Mouse (Mus musculus) c-Kit-negative CD71-positive TER-119-positive erythroid progenitor cells, embryonic 14.5 days (primary cell): ENCODE results near the gene Ifi213.
"Not testable (repeated sequence)": the region's sequence is repeated elsewhere in the genome, so short reads cannot be mapped to it uniquely, and the experiment has no call there.

Experiments used
- DNase-seq: peaks from one replicate; pipeline ENCODE4 v3.0.0-alpha.2; 2013; ENCODE audit warnings: low read depth, low spot score

Gene Ifi213

DNA sequence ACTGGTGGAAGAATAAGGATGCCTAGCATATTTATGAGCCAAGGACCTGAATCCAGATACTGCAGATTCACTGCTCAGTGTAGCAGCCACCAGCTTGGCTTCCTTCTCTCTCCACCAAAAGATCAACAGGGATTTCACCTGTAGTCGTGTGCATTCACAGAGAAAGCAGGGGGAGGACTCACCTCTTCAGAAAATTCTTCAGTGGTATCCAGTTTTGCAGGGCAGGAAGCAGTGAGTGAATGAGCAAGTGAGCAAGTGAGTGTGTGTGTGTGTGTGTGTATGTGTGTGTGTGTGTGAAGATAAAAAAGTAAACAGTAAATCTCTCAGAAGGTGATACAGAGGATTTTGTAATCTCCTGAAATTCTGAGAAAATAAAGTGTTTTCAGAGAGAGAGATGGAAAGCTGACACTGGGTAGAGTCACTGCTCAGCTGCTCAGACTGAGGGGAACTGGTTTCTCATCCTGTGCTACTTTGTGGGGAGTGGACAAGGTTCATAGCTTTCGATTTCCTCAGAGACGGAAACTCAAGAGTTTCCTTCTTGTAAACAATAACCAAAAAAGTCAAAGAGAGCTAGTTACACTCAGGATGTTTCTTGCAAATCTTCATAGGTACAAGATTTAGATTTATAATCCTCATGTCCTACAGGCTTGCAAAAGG is at the start of gene Ifi213:
TSS of gene Ifi213 (minus strand) at position 437 of the 657 bp plus-strand sequence.
- not testable (repeated sequence) for DNase-seq

DNA sequence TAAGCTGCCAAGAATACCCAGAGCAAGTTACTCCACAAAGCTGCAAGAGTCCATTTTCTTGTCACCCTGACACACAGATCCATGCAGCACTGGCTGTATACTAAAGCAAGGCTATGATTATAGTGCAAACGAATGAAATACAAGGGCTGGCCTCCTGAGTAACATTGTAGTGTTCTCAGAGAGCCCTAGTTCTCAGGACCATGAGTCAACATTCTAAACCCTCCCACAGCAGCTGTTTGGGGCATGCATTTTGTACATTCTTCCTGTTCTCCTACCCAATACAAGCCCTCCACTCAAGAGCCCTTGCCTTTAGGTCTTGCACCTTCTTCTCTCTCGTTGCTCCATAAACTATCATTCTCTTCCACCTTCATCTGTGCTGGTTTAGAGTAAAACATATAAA is 46.3 kb upstream of the Ifi213 start:
- no peak for DNase-seq

DNA sequence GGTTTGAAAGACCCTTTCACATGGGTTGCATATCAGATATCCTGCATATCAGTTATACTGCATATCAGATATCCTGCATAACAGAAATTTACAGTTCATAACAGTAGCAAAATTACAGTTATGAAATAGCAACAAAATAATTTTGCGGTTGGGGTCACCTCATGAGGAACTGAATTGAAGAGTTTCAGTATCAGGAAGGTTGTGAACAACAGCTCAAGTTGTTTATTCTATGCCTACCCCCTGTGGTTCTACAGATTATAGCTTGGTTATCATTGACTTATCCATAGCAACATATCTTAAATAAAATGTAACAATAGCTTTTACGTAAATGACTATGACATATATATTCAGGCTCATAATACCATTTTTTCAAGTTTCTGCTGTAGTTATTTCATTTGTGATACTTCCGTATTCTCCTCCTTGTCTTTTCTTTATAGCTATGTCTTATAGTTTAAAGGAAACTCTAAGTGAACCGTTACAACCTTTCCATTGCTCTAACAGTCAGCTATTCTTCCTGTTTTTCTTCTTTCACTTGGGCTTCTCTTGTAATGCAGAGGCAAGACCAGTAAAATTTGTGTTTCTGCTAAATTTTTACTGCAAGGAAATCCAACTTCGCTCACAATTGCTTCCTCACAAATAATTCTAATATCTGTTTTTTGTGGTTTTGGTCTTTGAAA is 35.0 kb upstream of the Ifi213 start:
- DNase-seq = no peak

DNA sequence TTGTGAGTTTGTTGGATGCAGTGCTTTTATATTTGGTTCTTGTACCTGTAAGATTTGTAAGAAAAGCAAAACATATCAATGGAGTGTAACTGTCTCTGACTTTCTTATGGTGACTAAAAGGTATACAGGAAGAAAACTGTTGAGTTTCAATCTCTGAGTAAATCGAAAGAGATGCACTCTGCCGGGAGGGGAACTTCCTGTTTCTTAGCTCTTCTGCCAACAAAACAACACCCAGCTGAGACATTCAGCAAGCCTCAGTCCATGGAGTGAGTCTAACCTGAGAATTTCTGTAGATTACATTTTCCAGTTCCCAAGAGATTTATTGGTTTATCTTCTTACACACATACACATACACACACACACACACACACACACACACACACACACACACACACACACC is 31.5 kb upstream of the Ifi213 start, which contains the start of gene Ifi209:
TSS of gene Ifi209 (plus strand) at position 296 of the 400 bp plus-strand sequence.
- not testable (repeated sequence) for DNase-seq

DNA sequence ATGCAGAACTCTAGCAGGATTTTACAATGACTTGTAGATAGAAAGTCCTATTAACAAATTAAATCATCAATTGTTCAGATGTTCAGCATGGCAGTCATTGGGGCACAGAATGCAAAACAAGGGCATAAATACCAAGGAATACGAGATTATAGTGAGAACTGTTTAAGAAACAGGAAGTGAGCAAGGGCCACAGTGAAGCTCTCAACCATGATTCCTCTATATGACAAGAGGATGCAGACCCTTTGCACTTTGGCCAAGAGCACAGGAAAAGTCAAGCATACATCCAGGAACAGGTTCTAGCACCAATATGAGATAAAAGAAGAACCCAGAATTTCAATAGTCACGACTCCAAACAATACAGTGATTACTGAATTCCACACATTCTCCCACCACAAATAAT is 27.6 kb upstream of the Ifi213 start:
- DNase-seq = no peak

DNA sequence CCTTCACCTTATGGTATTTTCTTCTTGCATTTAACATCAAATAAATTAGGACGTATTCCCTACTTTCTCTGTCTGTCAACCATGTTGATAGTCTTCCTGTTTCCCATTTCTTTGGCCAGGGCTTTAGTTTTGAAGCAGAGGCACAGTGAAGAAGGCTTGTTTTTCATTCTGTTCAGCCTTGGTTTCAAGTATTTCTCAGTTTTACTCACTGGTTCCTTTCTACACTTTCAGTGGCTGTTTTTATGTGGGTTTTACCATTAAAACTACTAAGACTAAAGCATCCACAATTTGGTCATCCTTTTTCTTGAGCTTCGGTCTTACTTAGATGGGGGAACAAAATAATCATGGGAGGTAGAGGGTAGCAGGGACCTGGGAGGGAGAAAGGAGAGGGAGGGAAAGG is 25.0 kb upstream of the Ifi213 start:
- no peak for DNase-seq

DNA sequence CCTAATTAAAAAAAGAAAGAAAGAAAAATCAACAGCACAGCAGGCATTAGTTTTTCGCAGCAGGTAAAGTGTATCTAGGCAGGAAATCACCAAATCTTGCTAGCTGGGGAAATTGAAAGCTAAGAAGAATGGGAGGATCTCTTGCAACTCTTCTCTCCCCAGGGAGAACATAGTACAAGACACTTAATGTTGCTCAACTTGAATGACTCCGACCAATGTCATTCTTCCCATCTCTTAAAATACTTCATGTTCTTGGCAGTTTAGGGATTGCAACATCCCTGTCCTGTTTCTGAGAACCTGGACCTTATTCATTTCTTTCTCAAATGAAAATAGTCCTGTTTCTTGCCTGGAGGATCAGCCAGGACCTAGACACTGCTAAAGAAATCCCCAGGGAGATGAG is 23.1 kb upstream of the Ifi213 start:
- not testable (repeated sequence) for DNase-seq

DNA sequence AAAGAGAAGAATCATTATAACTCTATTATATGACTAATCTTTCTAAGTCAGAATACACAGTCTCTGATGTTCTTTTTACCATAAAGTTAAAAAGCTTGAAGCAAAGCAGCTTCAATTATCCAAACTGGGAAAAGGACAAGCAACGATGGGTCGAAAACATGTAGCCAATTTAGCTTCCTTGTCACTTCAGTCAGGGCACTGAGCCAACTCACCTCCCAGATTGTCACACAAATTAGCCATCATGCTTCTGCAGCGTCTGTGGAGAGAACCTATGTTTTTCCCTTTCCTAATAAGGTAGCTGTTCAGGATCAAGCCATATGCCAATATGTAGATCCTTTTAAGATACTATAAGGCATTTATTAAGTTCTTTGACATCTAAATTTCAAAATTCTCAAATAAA is 11.2 kb upstream of the Ifi213 start:
- DNase-seq = not testable (repeated sequence)

DNA sequence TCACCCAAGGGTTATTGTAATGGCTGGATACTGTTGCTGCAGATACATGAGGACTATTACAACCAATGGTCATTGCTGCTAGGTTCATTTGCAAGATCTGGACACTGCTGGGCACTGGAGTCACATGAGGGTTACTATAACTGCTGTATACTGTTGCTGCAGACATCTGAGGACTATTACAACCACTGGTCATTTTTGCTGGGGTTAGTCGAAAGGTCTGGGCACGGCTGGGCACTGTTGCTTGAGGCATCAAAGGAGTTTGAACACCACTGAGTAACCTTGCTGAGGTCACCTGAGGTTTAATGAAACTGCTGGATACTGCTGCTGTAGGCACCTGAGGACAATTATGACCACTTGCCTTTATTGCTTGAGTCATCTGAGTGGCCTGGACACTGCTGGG is 9.4 kb downstream of the Ifi213 start:
- DNase-seq = not testable (repeated sequence)

DNA sequence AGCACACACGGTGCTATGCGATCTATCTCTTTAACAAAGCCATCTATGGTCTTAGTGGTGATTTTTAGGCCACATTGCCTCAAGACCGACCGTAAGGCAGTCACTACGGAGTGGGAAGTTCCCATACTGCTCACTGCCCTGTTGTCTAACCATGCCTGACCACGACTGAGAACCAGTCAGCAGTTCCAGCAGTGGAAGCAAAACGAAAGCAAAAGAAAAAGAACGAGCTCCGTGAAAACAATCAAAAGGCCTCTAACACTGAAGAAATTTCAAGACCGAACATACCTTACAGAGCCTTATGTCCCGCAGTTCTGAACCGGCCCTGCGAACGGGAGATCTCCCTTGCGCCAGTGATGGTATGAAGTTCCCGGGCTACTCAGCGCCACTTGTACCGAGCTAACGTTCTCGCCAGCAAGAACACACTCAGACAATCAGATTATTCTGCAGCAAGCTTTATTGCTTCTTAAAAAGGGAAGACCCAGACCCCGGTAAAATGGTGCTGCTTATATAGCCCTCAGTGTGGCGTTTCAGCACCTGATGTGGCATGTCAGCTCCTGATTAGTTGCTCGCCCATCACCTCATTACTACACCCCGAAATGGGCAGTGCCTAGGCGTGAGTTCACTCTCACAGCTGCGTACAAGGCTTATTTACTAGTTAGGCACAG is 19.0 kb downstream of the Ifi213 start:
- DNase-seq = no peak

DNA sequence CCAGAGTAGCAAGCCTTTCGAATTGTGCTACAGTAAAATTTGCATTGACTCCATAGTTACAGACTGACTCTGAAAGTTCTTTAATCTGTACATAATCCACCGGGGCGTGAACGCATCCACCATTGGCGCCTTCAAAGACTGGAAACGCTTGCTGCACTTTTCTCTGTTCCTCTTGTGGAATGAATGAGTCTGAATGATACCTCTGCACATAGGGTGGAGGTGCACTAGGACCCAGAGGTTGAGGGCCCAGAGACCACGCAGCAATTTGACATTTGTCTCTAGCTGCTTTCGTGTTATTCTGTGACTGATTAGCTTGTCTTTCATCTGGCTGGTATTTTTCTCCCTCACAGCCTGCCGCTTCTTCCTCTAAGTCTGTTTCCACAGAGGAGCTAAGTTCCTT is 20.0 kb downstream of the Ifi213 start:
- no peak for DNase-seq

DNA sequence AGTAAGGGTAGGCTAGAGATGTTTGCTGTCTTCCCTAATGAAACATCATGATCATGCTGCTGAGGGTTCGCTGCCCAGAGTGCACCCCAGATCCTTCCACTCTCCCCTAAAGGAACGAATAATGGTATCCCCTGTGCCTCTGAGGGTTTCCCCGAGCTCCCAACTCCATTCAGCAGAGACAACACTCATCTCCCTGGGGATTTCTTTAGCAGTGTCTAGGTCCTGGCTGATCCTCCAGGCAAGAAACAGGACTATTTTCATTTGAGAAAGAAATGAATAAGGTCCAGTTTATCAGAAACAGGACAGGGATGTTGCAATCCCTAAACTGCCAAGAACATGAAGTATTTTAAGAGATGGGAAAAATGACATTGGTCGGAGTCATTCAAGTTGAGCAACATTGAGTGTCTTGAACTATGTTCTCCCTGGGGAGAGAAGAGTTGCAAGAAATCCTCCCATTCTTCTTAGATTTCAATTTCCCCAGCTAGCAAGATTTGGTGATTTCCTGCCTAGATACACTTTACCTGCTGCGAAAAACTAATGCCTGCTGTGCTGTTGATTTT is 48.5 kb downstream of the Ifi213 start:
- not testable (repeated sequence) for DNase-seq

DNA sequence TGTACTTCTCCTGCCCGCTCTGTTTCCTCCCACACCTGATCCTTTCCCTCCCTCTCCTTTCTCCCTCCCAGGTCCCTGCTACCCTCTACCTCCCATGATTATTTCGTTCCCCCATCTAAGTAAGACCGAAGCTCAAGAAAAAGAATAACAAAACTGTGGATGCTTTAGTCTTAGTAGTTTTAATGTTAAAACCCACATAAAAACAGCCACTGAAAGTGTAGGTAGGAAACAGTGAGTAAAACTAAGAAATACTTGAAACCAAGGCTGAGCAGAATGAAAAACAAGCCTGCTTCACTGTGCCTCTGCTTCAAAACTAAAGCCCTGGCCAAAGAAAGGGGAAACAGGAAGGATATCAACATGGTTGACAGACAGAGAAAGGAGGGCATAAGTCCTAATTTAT is 50.3 kb downstream of the Ifi213 start:
- not testable (repeated sequence) for DNase-seq

DNA sequence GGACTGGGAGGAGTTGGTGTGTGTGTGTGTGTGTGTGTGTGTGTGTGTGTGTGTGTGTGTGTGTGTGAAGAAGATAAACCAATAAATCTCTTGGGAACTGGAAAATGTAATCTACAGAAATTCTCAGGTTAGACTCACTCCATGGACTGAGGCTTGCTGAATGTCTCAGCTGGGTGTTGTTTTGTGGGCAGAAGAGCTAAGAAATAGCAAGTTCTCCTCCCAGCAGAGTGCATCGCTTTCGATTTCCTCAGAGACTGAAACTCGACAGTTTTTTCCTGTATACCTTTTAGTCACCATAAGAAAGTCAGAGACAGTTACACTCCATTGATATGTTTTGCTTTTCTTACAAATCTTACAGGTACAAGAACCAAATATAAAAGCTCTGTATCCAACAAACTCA is 63.3 kb downstream of the Ifi213 start, which contains the start of gene Ifi214:
TSS of gene Ifi214 (minus strand) at position 167 of the 400 bp plus-strand sequence.
- not testable (repeated sequence) for DNase-seq

DNA sequence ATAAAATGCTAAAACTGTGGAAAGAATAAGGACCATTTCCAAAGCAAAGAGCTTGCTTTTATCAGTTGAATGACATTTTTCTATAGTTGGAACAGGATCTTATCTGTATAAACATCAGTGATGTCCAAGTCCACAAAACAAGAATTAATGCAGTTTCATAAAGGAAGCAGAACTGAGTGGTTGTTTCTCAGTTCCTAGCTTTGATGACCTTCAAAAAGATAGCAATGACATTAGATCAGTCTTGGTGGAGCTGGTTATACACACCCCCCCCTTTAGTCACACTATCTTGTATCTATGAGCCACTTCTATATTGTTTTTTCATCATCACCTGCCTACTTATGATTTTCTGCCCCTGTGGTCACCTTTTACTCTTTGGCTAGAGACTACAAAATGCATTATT is 77.6 kb downstream of the Ifi213 start:
- no peak for DNase-seq
